Mouse (Mus musculus): ENCODE results near the gene Nol9.

The Nol9 gene

GRCm38 (mm10) chr4:152038985-152039830, at the start of gene Nol9:
Nol9 (plus strand) TSS chr4:152039321.
- DNase-seq (ENCODE audit: low spot score): peak; percentile 93

- DNase-seq (ENCODE audit: low spot score): no peak
Measured at GRCm38 (mm10) chr4:151992091-151992490, 47.0 kb upstream of the Nol9 start.

GRCm38 (mm10) chr4:151993035-151993434, 46.1 kb upstream of the Nol9 start:
- no peak for DNase-seq (ENCODE audit: low spot score)

- peak; percentile 44 for DNase-seq (ENCODE audit: low spot score)
Measured at GRCm38 (mm10) chr4:151994228-151995171, 44.6 kb upstream of the Nol9 start.

GRCm38 (mm10) chr4:151995371-151996172, 43.5 kb upstream of the Nol9 start:
- no peak for DNase-seq (ENCODE audit: low spot score)

- peak; percentile 99 for DNase-seq (ENCODE audit: low spot score)
Measured at GRCm38 (mm10) chr4:151996173-151996950, 42.8 kb upstream of the Nol9 start, which contains the start of gene Phf13. Phf13 (minus strand) TSS chr4:151996258.

- no peak for DNase-seq (ENCODE audit: low spot score)
Measured at GRCm38 (mm10) chr4:151996951-151997222, 42.2 kb upstream of the Nol9 start.

- DNase-seq (ENCODE audit: low spot score): no peak
Measured at GRCm38 (mm10) chr4:151997701-151998100, 41.4 kb upstream of the Nol9 start.

- DNase-seq (ENCODE audit: low spot score): no peak
Measured at GRCm38 (mm10) chr4:151999481-151999880, 39.6 kb upstream of the Nol9 start.

- DNase-seq (ENCODE audit: low spot score): no peak
Measured at GRCm38 (mm10) chr4:152000906-152001305, 38.2 kb upstream of the Nol9 start.

GRCm38 (mm10) chr4:152001335-152001734, 37.8 kb upstream of the Nol9 start:
- DNase-seq (ENCODE audit: low spot score): no peak

GRCm38 (mm10) chr4:152002063-152002462, 37.1 kb upstream of the Nol9 start:
- no peak for DNase-seq (ENCODE audit: low spot score)

- no peak for DNase-seq (ENCODE audit: low spot score)
Measured at GRCm38 (mm10) chr4:152006137-152006536, 33.0 kb upstream of the Nol9 start.

GRCm38 (mm10) chr4:152006812-152007211, 32.3 kb upstream of the Nol9 start:
- DNase-seq (ENCODE audit: low spot score): no peak

- DNase-seq (ENCODE audit: low spot score): peak; percentile 53
Measured at GRCm38 (mm10) chr4:152007481-152008147, 31.5 kb upstream of the Nol9 start.

- no peak for DNase-seq (ENCODE audit: low spot score)
Measured at GRCm38 (mm10) chr4:152008148-152008500, 31.0 kb upstream of the Nol9 start.

GRCm38 (mm10) chr4:152008622-152009075, 30.5 kb upstream of the Nol9 start, which contains the start of gene Klhl21:
Klhl21 (plus strand) TSS chr4:152008803.
- DNase-seq (ENCODE audit: low spot score): peak; percentile 96

- DNase-seq (ENCODE audit: low spot score): peak; percentile 54
Measured at GRCm38 (mm10) chr4:152009076-152010051, 29.8 kb upstream of the Nol9 start.

- DNase-seq (ENCODE audit: low spot score): peak; percentile 46
Measured at GRCm38 (mm10) chr4:152010091-152010706, 28.9 kb upstream of the Nol9 start.

Data from embryo, embryonic 10.5 days (tissue).